In genomic region chr1:84837523-84838145, GRCm38 (mm10) we compare ENCODE assay signal across 8 mouse cellular contexts. TPM values are rescaled to one million over a fixed set of nuclear protein-coding genes. Genes with fewer than 3 reads are reported as not detected.
A peak's percentile ranks its signal among the peaks of the same experiment; 100 is the strongest.
DNase-seq lines count a peak whose midpoint lies in the region; ATAC-seq and TF ChIP-seq lines count a peak whose summit lies in the region.

No protein-coding gene starts in this region.

- no peaks in the 10 kb centered on the region; the same call in 1 of the 2 replicates for H3K4me1 ChIP-seq in heart, adult 2 months (ENCODE audit: control insufficient read depth, insufficient read depth, low read length)
- H3K4me1 ChIP-seq in ES-Bruce4 (ENCODE audit: control insufficient read depth, insufficient read depth, low read length) = peaks cover 3% of the 10 kb centered on the region
- H3K4me1 ChIP-seq in embryonic facial prominence, embryonic 12.5 days = peaks cover 3% of the 10 kb centered on the region
- peaks cover 3% of the 10 kb centered on the region; the same call in 1 of the 2 replicates for H3K4me1 ChIP-seq in olfactory bulb, adult 2 months (ENCODE audit: control insufficient read depth, insufficient read depth, low read length)

- TF ChIP-seq CTCF in heart, adult 2 months (IDR thresholded peaks at IDR 0.05) = no peak
- TF ChIP-seq CTCF in ES-Bruce4 (IDR thresholded peaks at IDR 0.05; ENCODE audit: low read depth, low read length) = no peak
- no peak for TF ChIP-seq CTCF in olfactory bulb, adult 2 months (IDR thresholded peaks at IDR 0.05; ENCODE audit: insufficient read depth, low read depth, low read length)

- H3K36me3 ChIP-seq in heart, adult 2 months (ENCODE audit: control insufficient read depth, insufficient read depth, low read length) = peaks cover 4% of the 10 kb centered on the region; the same call in 1 of the 2 replicates
- peaks cover 22% of the 10 kb centered on the region for H3K36me3 ChIP-seq in ES-Bruce4 (ENCODE audit: control insufficient read depth, insufficient read depth, low read length, poor library complexity, severe bottlenecking)
- 0 out of 2 replicates have a peak, but pooled peaks cover 14% of the 10 kb centered on the region for H3K36me3 ChIP-seq in embryonic facial prominence, embryonic 12.5 days

- H3K4me3 ChIP-seq in heart, adult 2 months = peak overlapping the region; percentile 97
- H3K4me3 ChIP-seq in ES-Bruce4 (ENCODE audit: low read depth, low read length) = peak overlapping the region; percentile 97
- H3K4me3 ChIP-seq in embryonic facial prominence, embryonic 12.5 days = peak overlapping the region; percentile 93
- peak overlapping the region; percentile 100 for H3K4me3 ChIP-seq in olfactory bulb, adult 2 months (ENCODE audit: insufficient read depth, low read depth, low read length)

- no peaks in the 10 kb centered on the region for H3K9me3 ChIP-seq in ES-Bruce4 (replicated peaks; ENCODE audit: control insufficient read depth, insufficient read depth, low read length, poor library complexity, severe bottlenecking)
- H3K9me3 ChIP-seq in embryonic facial prominence, embryonic 12.5 days = no peaks in the 10 kb centered on the region

- peak overlapping the region; percentile 89; the same call in 1 of the 2 replicates for H3K27ac ChIP-seq in heart, adult 2 months
- peak overlapping the region; percentile 62 for H3K27ac ChIP-seq in ES-Bruce4 (ENCODE audit: insufficient read depth, low read length)
- peak overlapping the region; percentile 97; the same call in 1 of the 2 replicates for H3K27ac ChIP-seq in embryonic facial prominence, embryonic 12.5 days
- H3K27ac ChIP-seq in olfactory bulb, adult 2 months (ENCODE audit: insufficient read depth, low read depth, low read length) = no peak overlapping the region

- no peak for ATAC-seq in embryonic facial prominence, embryonic 12.5 days (ENCODE audit: insufficient number of reproducible peaks, insufficient read depth, low FRiP score, low TSS enrichment)

- peak overlapping the region; percentile 37 for H3K9ac ChIP-seq in heart, adult 2 months (ENCODE audit: low read depth, low read length)
- peak overlapping the region; percentile 100 for H3K9ac ChIP-seq in ES-Bruce4 (ENCODE audit: low read depth, poor library complexity, severe bottlenecking)
- H3K9ac ChIP-seq in embryonic facial prominence, embryonic 12.5 days = peak overlapping the region; percentile 96

- H3K79me2 ChIP-seq in heart, adult 2 months (replicated peaks; ENCODE audit: control insufficient read depth, insufficient read depth, low read length) = peaks cover 6% of the 10 kb centered on the region

- WGBS in heart, adult 2 months = 4% methylated on average over 20 of the region's 20 CpGs
- WGBS in embryonic facial prominence, embryonic 12.5 days = 7% methylated on average over 20 of the region's 20 CpGs
- WGBS in olfactory bulb, adult 2 months = 2% methylated on average over 20 of the region's 20 CpGs

- TF ChIP-seq POLR2A in heart, adult 2 months (IDR thresholded peaks at IDR 0.05; ENCODE audit: insufficient read depth, low read depth, low read length) = no peak
- no peak for TF ChIP-seq POLR2A in ES-Bruce4 (IDR thresholded peaks at IDR 0.05; ENCODE audit: insufficient read depth, low read length)
- TF ChIP-seq POLR2A in olfactory bulb, adult 2 months (IDR thresholded peaks at IDR 0.05; ENCODE audit: insufficient read depth, low read depth, low read length) = no peak

- peak overlapping the region; percentile 74 for H3K4me2 ChIP-seq in embryonic facial prominence, embryonic 12.5 days (replicated peaks)

- no peaks in the 10 kb centered on the region for H3K27me3 ChIP-seq in heart, adult 2 months (ENCODE audit: control insufficient read depth, insufficient read depth, low read length)
- no peaks in the 10 kb centered on the region for H3K27me3 ChIP-seq in ES-Bruce4 (ENCODE audit: control insufficient read depth, insufficient read depth, low read length, poor library complexity, severe bottlenecking)
- H3K27me3 ChIP-seq in embryonic facial prominence, embryonic 12.5 days = no peaks in the 10 kb centered on the region

- peak in 1 of 2 experiments; percentile 26 for DNase-seq in heart, adult 2 months
- DNase-seq in heart, postnatal 4 days = no peak
- peak; percentile 4 to 17 for DNase-seq in kidney, postnatal 4 days
- DNase-seq in right cerebral cortex, adult 2 months (ENCODE audit: low spot score in 2 of 2) = no peak
- no peak for DNase-seq in frontal cortex, postnatal 14 days (ENCODE audit: low spot score in 2 of 2)

- TF ChIP-seq EP300 in heart, adult 2 months (IDR thresholded peaks at IDR 0.05; ENCODE audit: insufficient read depth, low read depth, low read length) = no peak
- no peak for TF ChIP-seq EP300 in ES-Bruce4 (IDR thresholded peaks at IDR 0.05; ENCODE audit: insufficient read depth, low read depth, low read length)

- intact Hi-C loops in heart, adult 2 months (cut with DNase I) = loop anchor here (5.0 to 10.0 kb wide), 2 partner anchors 53 to 105 kb away; no protein-coding TSS in a partner anchor

RNA-seq across cellular contexts. Expression of gene Fbxo36, which starts 2.0 kb away (rescaled TPM):
- total RNA-seq in heart, adult 2 months (2021) = 1 to 10 TPM; 1.5 to 2.7 TPM
- 2.5 and 2.9 TPM in 2 replicates for polyA plus RNA-seq in heart, adult 2 months (2012; rRNA removed)
- total RNA-seq in heart, postnatal 4 days (2021) = 1 to 10 TPM; 1.4 to 2.4 TPM
- polyA plus RNA-seq in ES-Bruce4 (2011; ENCODE audit: insufficient read depth, insufficient read length, low read depth, missing spikeins) = 11.1 and 13.5 TPM in 2 replicates
- 7.7 and 9.1 TPM in 2 replicates for polyA plus RNA-seq in embryonic facial prominence, embryonic 12.5 days (2016; fragmentation: Nextera tagmentation; extraction: Ambion mirVana)
- polyA plus RNA-seq in olfactory bulb, adult 2 months (2012; ENCODE audit: insufficient read depth, insufficient read length, low replicate concordance, missing spikeins) = not detected in 2 replicates

RNA-seq across cellular contexts. Expression of gene Trip12, which starts 2.7 kb away (rescaled TPM):
- total RNA-seq in heart, adult 2 months (2021) = 100 to 1,000 TPM; 177 to 205 TPM
- 26.9 and 59.0 TPM in 2 replicates for polyA plus RNA-seq in heart, adult 2 months (2012; rRNA removed)
- 100 to 1,000 TPM; 252 to 260 TPM for total RNA-seq in heart, postnatal 4 days (2021)
- 665 and 675 TPM in 2 replicates for polyA plus RNA-seq in ES-Bruce4 (2011; ENCODE audit: insufficient read depth, insufficient read length, low read depth, missing spikeins)
- polyA plus RNA-seq in embryonic facial prominence, embryonic 12.5 days (2016; fragmentation: Nextera tagmentation; extraction: Ambion mirVana) = 83.1 and 85.8 TPM in 2 replicates
- 151 TPM in 1 of 2 replicates, not detected in the other for polyA plus RNA-seq in olfactory bulb, adult 2 months (2012; ENCODE audit: insufficient read depth, insufficient read length, low replicate concordance, missing spikeins)

Comparison
In these comparisons a context has a peak if more than half of its experiments do, and no peak if none do; other contexts are left out.
1. DNase-seq: peak in kidney, postnatal 4 days (2 of 2); none in heart, postnatal 4 days (single experiment), right cerebral cortex, adult 2 months (0 of 2) and frontal cortex, postnatal 14 days (0 of 2).
2. H3K9ac ChIP-seq: peak in every context shown above with its lines; median percentile 100 in ES-Bruce4; 96 in embryonic facial prominence, embryonic 12.5 days; 37 in heart, adult 2 months.
3. Peak in every context shown above with its lines, with median percentiles within 50 percentile points of each other: H3K4me3 ChIP-seq.